Mouse (Mus musculus): ENCODE measurements around the gene Harbi1.

Harbi1 gene

GRCm38 (mm10) chr2:91710272-91711234, at the start of gene Harbi1, which contains the start of gene Atg13:
TSS of gene Harbi1 (plus strand) at chr2:91710852.
TSS of gene Atg13 (minus strand) at chr2:91710576.
- peak; percentile 89 for DNase-seq (ENCODE audit: low read depth, low spot score)

- DNase-seq (ENCODE audit: low read depth, low spot score) = no peak
Measured at GRCm38 (mm10) chr2:91660981-91661380, 49.7 kb upstream of the Harbi1 start.

GRCm38 (mm10) chr2:91664780-91665179, 45.9 kb upstream of the Harbi1 start:
- no peak for DNase-seq (ENCODE audit: low read depth, low spot score)

GRCm38 (mm10) chr2:91666386-91666910, 44.2 kb upstream of the Harbi1 start:
- DNase-seq (ENCODE audit: low read depth, low spot score) = no peak

- peak; percentile 76 for DNase-seq (ENCODE audit: low read depth, low spot score)
Measured at GRCm38 (mm10) chr2:91667747-91668146, 42.9 kb upstream of the Harbi1 start.

GRCm38 (mm10) chr2:91669326-91669725, 41.3 kb upstream of the Harbi1 start:
- no peak for DNase-seq (ENCODE audit: low read depth, low spot score)

GRCm38 (mm10) chr2:91670038-91670437, 40.6 kb upstream of the Harbi1 start:
- DNase-seq (ENCODE audit: low read depth, low spot score) = no peak

- no peak for DNase-seq (ENCODE audit: low read depth, low spot score)
Measured at GRCm38 (mm10) chr2:91673587-91673986, 37.1 kb upstream of the Harbi1 start.

- no peak for DNase-seq (ENCODE audit: low read depth, low spot score)
Measured at GRCm38 (mm10) chr2:91674895-91675294, 35.8 kb upstream of the Harbi1 start.

- DNase-seq (ENCODE audit: low read depth, low spot score) = no peak
Measured at GRCm38 (mm10) chr2:91676420-91676819, 34.2 kb upstream of the Harbi1 start.

- no peak for DNase-seq (ENCODE audit: low read depth, low spot score)
Measured at GRCm38 (mm10) chr2:91676961-91677360, 33.7 kb upstream of the Harbi1 start.

- DNase-seq (ENCODE audit: low read depth, low spot score) = peak; percentile 80
Measured at GRCm38 (mm10) chr2:91682850-91683249, 27.8 kb upstream of the Harbi1 start.

- no peak for DNase-seq (ENCODE audit: low read depth, low spot score)
Measured at GRCm38 (mm10) chr2:91683919-91684318, 26.7 kb upstream of the Harbi1 start.

- DNase-seq (ENCODE audit: low read depth, low spot score) = no peak
Measured at GRCm38 (mm10) chr2:91689452-91689851, 21.2 kb upstream of the Harbi1 start.

- DNase-seq (ENCODE audit: low read depth, low spot score) = no peak
Measured at GRCm38 (mm10) chr2:91695436-91696224, 15.0 kb upstream of the Harbi1 start.

- no peak for DNase-seq (ENCODE audit: low read depth, low spot score)
Measured at GRCm38 (mm10) chr2:91696225-91696590, 14.4 kb upstream of the Harbi1 start.

- DNase-seq (ENCODE audit: low read depth, low spot score) = no peak
Measured at GRCm38 (mm10) chr2:91699225-91699624, 11.4 kb upstream of the Harbi1 start.

GRCm38 (mm10) chr2:91701366-91701765, 9.3 kb upstream of the Harbi1 start:
- no peak for DNase-seq (ENCODE audit: low read depth, low spot score)

GRCm38 (mm10) chr2:91705736-91706135, 4.9 kb upstream of the Harbi1 start:
- peak; percentile 52 for DNase-seq (ENCODE audit: low read depth, low spot score)

GRCm38 (mm10) chr2:91706456-91706855, 4.2 kb upstream of the Harbi1 start:
- peak; percentile 71 for DNase-seq (ENCODE audit: low read depth, low spot score)

GRCm38 (mm10) chr2:91708361-91708760, 2.3 kb upstream of the Harbi1 start:
- no peak for DNase-seq (ENCODE audit: low read depth, low spot score)

GRCm38 (mm10) chr2:91711256-91711925, 739 bp downstream of the Harbi1 start:
- no peak for DNase-seq (ENCODE audit: low read depth, low spot score)

Data from ES-CJ7 (cell line).